Mouse (Mus musculus) c-Kit-positive CD71-positive TER-119-negative erythroid progenitor cells, embryonic 14.5 days (primary cell): ENCODE measurements at regions not wholly inside any gene's neighbourhood (a gene's known extent, or its start where the extent isn't known, plus 50 kb on each side); places are given as distances from the start of the nearest gene placed in this dataset.

Experiments
- DNase-seq: peaks from one replicate; pipeline ENCODE4 v3.0.0-alpha.2; 2013; ENCODE audit warnings: low read depth

GRCm38 (mm10) chr16:9255351-9255750 lies 425.5 kb downstream of the 1810013L24Rik start:
- no peak for DNase-seq

- no peak for DNase-seq
These were observed 431.1 kb downstream of the 1810013L24Rik start for GRCm38 (mm10) chr16:9260966-9261365.

GRCm38 (mm10) chr16:9264554-9265145 lies 434.8 kb downstream of the 1810013L24Rik start:
- DNase-seq: no peak

GRCm38 (mm10) chr16:9267204-9267603 lies 437.3 kb downstream of the 1810013L24Rik start:
- no peak for DNase-seq

- no peak for DNase-seq
These were observed 440.2 kb downstream of the 1810013L24Rik start for GRCm38 (mm10) chr16:9270099-9270498.

- DNase-seq: no peak
These were observed 440.8 kb downstream of the 1810013L24Rik start for GRCm38 (mm10) chr16:9270671-9271070.

GRCm38 (mm10) chr16:9273751-9274300 lies 443.9 kb downstream of the 1810013L24Rik start:
- no peak for DNase-seq

- DNase-seq: no peak
These were observed 444.7 kb downstream of the 1810013L24Rik start for GRCm38 (mm10) chr16:9274583-9275100.

- DNase-seq: no peak
These were observed 445.5 kb downstream of the 1810013L24Rik start for GRCm38 (mm10) chr16:9275426-9275825.

- DNase-seq: no peak
These were observed 447.2 kb downstream of the 1810013L24Rik start for GRCm38 (mm10) chr16:9277064-9277463.

GRCm38 (mm10) chr16:9279726-9280125 lies 449.8 kb downstream of the 1810013L24Rik start:
- DNase-seq: no peak

GRCm38 (mm10) chr16:9280431-9280830 lies 450.5 kb downstream of the 1810013L24Rik start:
- no peak for DNase-seq

- no peak for DNase-seq
These were observed 451.0 kb downstream of the 1810013L24Rik start for GRCm38 (mm10) chr16:9280931-9281330.

- no peak for DNase-seq
These were observed 454.5 kb downstream of the 1810013L24Rik start for GRCm38 (mm10) chr16:9284423-9284822.

- no peak for DNase-seq
These were observed 456.0 kb downstream of the 1810013L24Rik start for GRCm38 (mm10) chr16:9285921-9286320.

GRCm38 (mm10) chr16:9287557-9287956 lies 457.7 kb downstream of the 1810013L24Rik start:
- DNase-seq: no peak

- no peak for DNase-seq
These were observed 461.6 kb downstream of the 1810013L24Rik start for GRCm38 (mm10) chr16:9291356-9292020.

GRCm38 (mm10) chr16:9303134-9303533 lies 473.2 kb downstream of the 1810013L24Rik start:
- DNase-seq: no peak

GRCm38 (mm10) chr16:9304079-9304478 lies 474.2 kb downstream of the 1810013L24Rik start:
- no peak for DNase-seq

- DNase-seq: no peak
These were observed 480.8 kb downstream of the 1810013L24Rik start for GRCm38 (mm10) chr16:9310744-9311143.

GRCm38 (mm10) chr16:9335626-9336025 lies 505.7 kb downstream of the 1810013L24Rik start:
- no peak for DNase-seq

- no peak for DNase-seq
These were observed 506.2 kb downstream of the 1810013L24Rik start for GRCm38 (mm10) chr16:9336063-9336462.

GRCm38 (mm10) chr16:9339456-9339855 lies 509.6 kb downstream of the 1810013L24Rik start:
- DNase-seq: no peak
